Mouse (Mus musculus) heart, adult 11 months (tissue): ENCODE measurements at regions not wholly inside any gene's neighbourhood (a gene's known extent, or its start where the extent isn't known, plus 50 kb on each side); places are given as distances from the start of the nearest gene placed in this dataset.

Experiments used
- DNase-seq: peaks from one replicate; pipeline ENCODE4 v3.0.0; 2022

- DNase-seq, result peak; percentile 93
These were observed 272.0 kb downstream of the Drd1 start for GRCm38 (mm10) chr13:53783492-53783891.

- DNase-seq, result no peak
These were observed 276.4 kb downstream of the Drd1 start for GRCm38 (mm10) chr13:53779150-53779549.

- DNase-seq, result no peak
These were observed 279.1 kb downstream of the Drd1 start for GRCm38 (mm10) chr13:53776421-53776820.

- no peak for DNase-seq
These were observed 279.8 kb downstream of the Drd1 start for GRCm38 (mm10) chr13:53775687-53776086.

GRCm38 (mm10) chr13:53764613-53765243 lies 290.8 kb downstream of the Drd1 start:
- DNase-seq, result peak; percentile 91

DNA sequence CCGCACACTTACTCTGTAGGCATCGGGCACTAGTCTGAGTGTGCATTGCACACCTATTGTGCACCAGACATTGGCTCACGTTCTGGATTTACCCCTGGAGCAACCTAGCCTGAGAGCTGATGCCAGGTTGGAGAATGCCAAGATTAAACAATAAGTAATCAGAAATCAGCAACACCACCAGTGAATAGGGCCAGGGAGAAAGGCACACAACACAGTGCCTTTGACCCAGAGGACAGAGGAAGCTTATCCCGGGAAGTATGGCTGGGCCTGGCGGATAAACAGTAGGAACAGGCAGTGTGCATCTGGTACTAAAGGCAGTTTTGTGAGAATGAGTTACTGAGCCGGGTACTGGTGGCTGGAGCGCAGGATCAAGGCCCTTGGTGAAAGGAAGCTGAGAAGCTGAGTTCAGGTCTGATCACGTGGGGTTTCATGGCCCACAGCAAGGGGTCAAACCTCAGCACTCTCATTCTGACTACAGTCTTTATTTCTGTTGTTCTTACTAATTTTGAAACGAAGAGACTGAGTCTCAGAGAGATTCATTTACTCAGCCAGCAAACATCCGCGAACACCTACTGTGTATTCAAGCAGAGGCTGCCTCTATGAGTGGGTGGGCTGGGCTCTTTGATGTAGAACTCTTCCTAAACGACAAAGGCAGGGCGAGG lies 284.8 kb upstream of the Msx2 start:
- DNase-seq, result peak; percentile 64

GRCm38 (mm10) chr13:53756970-53757530 lies 284.2 kb upstream of the Msx2 start:
- DNase-seq, result peak; percentile 53

DNA sequence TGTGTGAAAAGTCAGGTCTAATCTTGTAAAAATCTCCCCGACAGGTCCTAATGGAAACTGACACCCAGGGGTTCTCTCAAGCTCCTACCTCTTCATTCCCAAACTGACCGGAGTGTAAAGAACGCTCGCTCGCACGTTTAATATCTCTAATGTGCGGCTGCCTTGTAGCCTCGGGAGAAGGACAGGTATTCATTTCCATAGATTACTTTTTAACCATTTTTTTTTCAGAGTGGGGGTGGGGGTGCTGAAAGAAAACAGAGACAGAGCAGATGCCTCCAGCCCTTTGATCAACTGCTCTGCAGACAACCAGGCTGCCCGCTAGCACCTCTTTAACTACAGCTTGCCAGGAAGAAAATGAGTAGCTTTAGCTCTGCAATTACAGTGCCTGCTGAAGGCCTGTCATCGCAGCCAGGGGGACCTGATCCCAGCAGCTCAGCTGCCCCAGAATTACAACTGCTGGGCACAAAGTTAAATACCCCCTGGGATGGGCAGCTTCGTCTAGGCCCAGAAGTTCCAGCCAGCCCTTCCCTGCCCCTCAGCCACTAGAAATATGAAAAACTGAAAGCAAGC lies 282.3 kb upstream of the Msx2 start:
- peak; percentile 79 for DNase-seq

DNA sequence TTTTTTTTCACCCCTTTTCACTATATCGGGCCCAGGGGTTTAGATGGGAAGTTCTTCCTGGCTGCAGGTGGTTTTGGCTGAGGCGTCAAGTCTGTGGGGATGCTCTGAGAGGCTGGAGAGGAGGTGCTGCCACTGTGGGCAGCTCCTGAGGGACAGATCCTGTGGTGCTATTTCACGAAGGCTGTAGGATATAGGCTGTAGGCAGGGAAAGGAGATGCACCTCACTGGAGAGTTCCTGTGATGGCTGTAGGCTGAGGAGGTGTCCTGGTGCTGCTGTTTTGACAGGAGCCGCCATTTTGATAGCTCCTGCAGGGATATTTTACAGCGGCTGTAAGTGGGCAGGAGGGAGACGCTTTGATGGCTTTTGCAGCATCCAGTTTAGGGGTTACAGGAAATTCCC lies 280.2 kb upstream of the Msx2 start:
- DNase-seq, result peak; percentile 75

DNA sequence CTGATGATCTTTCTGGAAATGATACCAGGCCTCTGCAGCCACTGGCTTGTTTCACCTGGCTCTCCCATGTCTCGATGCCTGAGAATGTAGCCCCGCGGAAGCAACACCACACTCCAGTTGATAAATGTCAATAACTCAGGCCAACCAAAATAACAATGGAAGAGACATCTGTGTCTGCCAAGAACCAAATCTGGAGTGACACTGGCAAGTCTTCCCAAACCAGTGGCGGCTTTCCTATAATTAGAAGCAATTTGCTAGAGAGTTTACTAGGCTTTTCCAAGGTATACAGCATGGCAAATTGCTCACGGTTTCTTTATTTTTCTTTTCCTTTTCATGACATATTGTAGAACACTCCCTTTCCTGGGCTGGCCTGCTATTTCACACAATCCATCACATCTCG lies 268.1 kb upstream of the Msx2 start:
- DNase-seq, result peak; percentile 85

- no peak for DNase-seq
These were observed 266.3 kb upstream of the Msx2 start for GRCm38 (mm10) chr13:53739127-53739526.

DNA sequence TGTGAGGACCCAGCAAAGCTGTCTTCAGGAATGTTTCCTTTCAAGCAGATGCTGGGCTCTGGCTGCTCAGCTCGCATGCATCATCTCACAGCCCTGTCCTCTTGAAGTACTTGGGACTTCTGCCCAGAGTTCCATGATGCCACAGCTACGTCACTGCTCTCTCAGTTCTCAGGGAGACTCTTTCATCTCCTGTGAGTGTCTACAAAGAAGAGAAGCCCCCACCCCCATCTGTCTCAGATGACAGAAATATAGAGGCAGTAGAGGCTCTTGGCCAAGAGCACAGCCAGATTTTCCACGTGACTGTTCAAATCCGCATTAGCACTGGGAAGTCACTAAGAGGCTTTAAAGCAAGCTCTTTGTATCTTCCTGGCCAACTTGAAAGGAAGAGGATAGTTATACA lies 262.1 kb upstream of the Msx2 start:
- peak; percentile 84 for DNase-seq

DNA sequence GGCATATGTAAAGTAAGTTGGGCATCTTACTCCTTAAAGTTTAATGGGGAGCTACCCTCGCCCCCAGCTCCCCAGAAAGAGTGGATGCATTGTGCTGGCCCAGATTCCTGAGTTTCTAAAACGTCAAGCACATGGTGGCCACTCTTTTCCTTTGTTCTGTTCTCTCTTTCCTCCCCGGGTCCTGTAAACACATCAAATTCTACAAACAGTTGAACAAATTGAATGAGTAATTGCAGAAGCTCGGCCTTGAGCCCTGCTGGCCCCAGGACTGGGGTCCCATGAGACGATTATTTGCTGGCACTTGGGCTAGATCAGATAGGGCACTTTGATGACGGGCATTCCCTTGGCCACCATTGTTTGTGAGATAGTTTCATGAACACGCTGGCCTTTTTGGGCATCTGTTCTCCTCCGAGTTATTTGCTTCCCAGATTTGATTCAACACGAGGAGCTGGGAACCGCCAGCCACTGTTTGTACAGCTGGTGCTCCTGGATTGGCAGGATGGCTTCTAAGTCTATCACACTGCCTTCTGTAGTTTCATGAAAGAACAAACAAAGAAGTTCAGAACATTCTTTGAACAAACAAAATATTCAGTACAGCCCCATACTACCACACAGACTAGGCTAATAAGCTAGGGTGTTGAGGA lies 257.5 kb upstream of the Msx2 start:
- peak; percentile 80 for DNase-seq

DNA sequence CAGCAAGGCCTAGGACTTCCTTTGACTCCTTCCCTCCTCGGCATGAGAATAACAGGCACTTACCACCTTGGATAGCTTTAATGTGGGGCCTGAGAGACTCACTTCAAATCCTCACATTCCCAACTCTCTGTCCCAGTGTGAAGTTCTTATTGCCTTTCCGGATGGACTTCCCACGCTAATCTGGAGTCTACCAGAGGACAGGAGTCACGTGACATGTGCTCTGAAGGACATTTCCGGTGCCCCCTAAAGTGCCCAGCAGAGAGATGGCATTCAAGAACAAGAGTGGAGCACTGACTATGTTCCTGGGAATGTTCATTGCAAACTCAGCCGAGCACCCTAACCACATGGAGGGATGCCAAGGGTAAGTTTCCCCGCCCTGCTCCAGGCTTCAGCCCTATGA lies 257.0 kb upstream of the Msx2 start:
- peak; percentile 43 for DNase-seq

DNA sequence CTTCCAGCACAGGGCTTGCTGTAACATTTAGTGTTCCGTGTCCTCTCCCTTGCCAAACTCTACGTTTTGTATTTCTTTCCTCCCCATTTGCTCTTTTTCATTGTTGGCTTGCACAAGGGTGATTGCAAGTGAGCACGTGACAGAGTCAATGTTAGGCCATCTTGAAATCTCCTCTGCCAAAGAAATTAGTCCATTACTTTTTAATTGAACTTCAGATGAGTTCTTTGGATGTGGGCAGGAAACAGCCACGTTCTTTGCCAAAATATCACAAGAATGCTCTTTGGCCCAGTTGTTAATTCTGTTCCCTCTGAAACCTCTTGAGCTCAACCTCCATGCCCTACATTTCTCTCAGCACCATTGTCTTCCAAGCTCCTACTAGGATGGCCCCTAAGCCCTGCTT lies 253.2 kb upstream of the Msx2 start:
- no peak for DNase-seq

GRCm38 (mm10) chr13:53722881-53723280 lies 250.0 kb upstream of the Msx2 start:
- DNase-seq, result peak; percentile 4

DNA sequence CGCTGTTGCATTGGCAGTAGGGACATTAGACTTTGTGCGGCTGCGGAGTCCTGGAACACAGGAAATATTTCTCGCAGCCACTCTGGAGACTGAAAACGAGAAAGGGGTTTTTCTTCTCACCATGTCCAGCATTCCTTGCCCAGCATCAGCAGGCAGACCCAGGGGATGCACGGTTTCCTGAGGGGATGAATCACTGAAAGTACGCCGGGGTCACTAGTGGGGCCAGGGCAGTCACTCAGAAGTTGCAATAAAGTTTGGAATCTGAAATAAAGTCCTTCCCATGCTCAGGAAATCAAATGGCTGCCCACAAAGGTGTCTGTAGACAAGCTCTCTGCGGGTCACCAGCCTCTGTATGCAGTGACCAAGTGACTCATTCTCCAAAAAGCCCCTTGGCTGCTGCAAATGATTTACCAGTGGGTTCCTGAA lies 248.2 kb upstream of the Msx2 start:
- DNase-seq, result peak; percentile 87

DNA sequence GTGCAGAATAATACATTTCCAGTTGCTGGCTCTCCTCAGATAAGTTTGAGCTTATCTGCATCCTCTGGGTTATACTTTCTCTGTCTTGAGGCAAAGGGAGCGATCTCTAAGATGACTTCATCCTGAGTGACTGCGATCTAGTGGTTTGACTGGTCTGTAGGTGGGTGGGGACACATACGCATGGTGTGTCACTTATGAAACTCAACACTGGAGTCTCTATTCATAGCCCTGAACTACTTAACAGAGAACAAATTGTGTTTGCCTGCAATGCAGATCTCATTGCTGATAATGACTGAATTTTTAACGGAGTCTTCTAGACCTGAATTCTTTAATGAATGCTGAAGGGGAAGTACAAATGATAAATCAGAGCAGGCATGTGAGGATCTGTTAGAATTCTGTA lies 244.7 kb upstream of the Msx2 start:
- DNase-seq, result no peak

DNA sequence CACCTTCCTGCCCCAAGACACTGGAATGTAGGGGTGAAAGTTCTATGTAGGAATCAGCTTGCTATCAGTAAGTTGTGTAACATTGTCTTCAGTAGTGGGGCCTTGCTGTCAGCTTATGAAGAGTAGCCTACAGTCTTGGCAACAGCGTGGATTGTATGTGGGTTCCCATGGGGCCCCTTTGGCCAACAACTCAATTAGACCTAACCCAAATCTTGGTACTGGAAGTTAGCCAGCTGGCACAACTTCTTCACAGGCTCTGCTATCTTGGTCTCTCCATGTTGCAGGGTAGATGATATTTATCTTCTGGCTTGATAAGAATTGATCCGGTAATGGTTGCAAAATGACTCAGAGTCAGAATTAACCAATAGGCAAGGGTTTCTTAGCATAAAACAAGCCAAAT lies 244.2 kb upstream of the Msx2 start:
- DNase-seq, result no peak

DNA sequence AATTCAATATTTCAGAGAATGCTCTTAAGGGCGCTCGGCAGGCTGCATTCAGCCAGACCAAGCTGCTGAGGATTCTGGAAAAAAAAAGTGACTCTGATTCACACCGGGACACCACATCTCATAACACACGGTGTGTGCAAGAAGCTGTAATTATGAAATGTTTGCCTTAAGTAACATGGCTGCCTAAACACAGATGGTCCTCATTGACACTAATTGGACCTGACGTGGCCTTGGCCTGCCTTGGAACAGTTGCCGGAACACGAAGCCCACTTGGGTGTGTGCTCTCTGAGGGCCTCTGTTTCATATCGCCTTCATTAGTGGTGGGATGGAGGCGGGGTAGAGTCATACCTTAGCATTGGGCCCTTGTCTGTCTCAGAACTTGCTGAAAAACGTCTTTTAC lies 236.2 kb upstream of the Msx2 start:
- no peak for DNase-seq

DNA sequence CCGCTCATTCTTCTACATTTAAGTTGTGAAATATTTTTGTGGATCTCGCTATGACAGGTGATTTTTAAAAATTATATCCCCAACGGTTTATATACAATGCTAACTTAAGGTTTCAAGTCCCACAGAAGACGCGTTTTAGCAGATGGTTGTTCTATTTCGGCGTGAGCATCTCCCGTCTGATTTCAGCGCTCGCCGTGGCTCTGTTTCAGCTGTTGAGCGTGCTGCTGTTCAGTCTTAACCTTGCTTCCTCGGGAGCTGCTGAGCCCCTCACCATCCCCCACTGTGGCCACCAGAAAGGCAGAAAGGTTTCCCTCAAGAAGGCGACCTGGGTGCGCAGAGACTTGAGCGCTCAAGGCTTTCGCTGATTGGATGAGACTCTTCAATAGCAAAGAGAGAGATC lies 234.7 kb upstream of the Msx2 start:
- no peak for DNase-seq

GRCm38 (mm10) chr13:53704104-53704503 lies 231.2 kb upstream of the Msx2 start:
- DNase-seq, result no peak

- no peak for DNase-seq
These were observed 227.4 kb upstream of the Msx2 start for GRCm38 (mm10) chr13:53700236-53700635.

- DNase-seq, result no peak
These were observed 225.1 kb upstream of the Msx2 start for GRCm38 (mm10) chr13:53697954-53698353.
